Mouse (Mus musculus) mature B cell (primary cell): ENCODE data around the gene C130026I21Rik.
"Not testable (repeated sequence)": the region's sequence is repeated elsewhere in the genome, so short reads cannot be mapped to it uniquely, and the experiment has no call there.

Experiments
- in situ Hi-C: fragments of 300-500 bp; cut with MboI; formaldehyde crosslinking; loops from 2 replicates; pipeline ENCODE4 v1.14.3; 2019

Gene C130026I21Rik

GRCm38 (mm10) chr1:85270466-85270865 is at the start of gene C130026I21Rik:
TSS of gene C130026I21Rik (minus strand) at chr1:85270566.
- in situ Hi-C loops = not testable (repeated sequence)

- in situ Hi-C loops = not testable (repeated sequence)
Measured at GRCm38 (mm10) chr1:85287063-85287462, 16.7 kb upstream of the C130026I21Rik start.

GRCm38 (mm10) chr1:85276421-85276820 is 6.1 kb upstream of the C130026I21Rik start:
- in situ Hi-C loops = not testable (repeated sequence)

- in situ Hi-C loops = not testable (repeated sequence)
Measured at GRCm38 (mm10) chr1:85258634-85259033, 11.7 kb downstream of the C130026I21Rik start.

GRCm38 (mm10) chr1:85255217-85255616 is 15.1 kb downstream of the C130026I21Rik start:
- in situ Hi-C loops = not testable (repeated sequence)

- in situ Hi-C loops = not testable (repeated sequence)
Measured at GRCm38 (mm10) chr1:85251211-85251610, 19.2 kb downstream of the C130026I21Rik start.

GRCm38 (mm10) chr1:85248985-85249384 is 21.4 kb downstream of the C130026I21Rik start:
- in situ Hi-C loops = not testable (repeated sequence)

- in situ Hi-C loops = not testable (repeated sequence)
Measured at GRCm38 (mm10) chr1:85246776-85247460, 23.4 kb downstream of the C130026I21Rik start.

- in situ Hi-C loops = not testable (repeated sequence)
Measured at GRCm38 (mm10) chr1:85246266-85246665, 24.1 kb downstream of the C130026I21Rik start.

GRCm38 (mm10) chr1:85244941-85245340 is 25.4 kb downstream of the C130026I21Rik start:
- in situ Hi-C loops = not testable (repeated sequence)

- in situ Hi-C loops = not testable (repeated sequence)
Measured at GRCm38 (mm10) chr1:85243023-85243422, 27.3 kb downstream of the C130026I21Rik start.

GRCm38 (mm10) chr1:85239018-85239775 is 31.2 kb downstream of the C130026I21Rik start:
- in situ Hi-C loops = not testable (repeated sequence)

GRCm38 (mm10) chr1:85206531-85206930 is 63.8 kb downstream of the C130026I21Rik start:
- in situ Hi-C loops = not testable (repeated sequence)

GRCm38 (mm10) chr1:85199523-85199922 is 70.8 kb downstream of the C130026I21Rik start:
- in situ Hi-C loops = not testable (repeated sequence)

GRCm38 (mm10) chr1:85198647-85199350 is 71.6 kb downstream of the C130026I21Rik start:
- in situ Hi-C loops = not testable (repeated sequence)

GRCm38 (mm10) chr1:85196732-85197131 is 73.6 kb downstream of the C130026I21Rik start:
- in situ Hi-C loops = not testable (repeated sequence)

- in situ Hi-C loops = not testable (repeated sequence)
Measured at GRCm38 (mm10) chr1:85193761-85194160, 76.6 kb downstream of the C130026I21Rik start.

- in situ Hi-C loops = not testable (repeated sequence)
Measured at GRCm38 (mm10) chr1:85181981-85182380, 88.4 kb downstream of the C130026I21Rik start.

- in situ Hi-C loops = not testable (repeated sequence)
Measured at GRCm38 (mm10) chr1:85178971-85179370, 91.4 kb downstream of the C130026I21Rik start.

GRCm38 (mm10) chr1:85162841-85163240 is 107.5 kb downstream of the C130026I21Rik start:
- in situ Hi-C loops = not testable (repeated sequence)

GRCm38 (mm10) chr1:85155151-85155550 is 115.2 kb downstream of the C130026I21Rik start:
- in situ Hi-C loops = not testable (repeated sequence)

- in situ Hi-C loops = not testable (repeated sequence)
Measured at GRCm38 (mm10) chr1:85133671-85134070, 136.7 kb downstream of the C130026I21Rik start.
